ENCODE assay signal across 9 mouse cellular contexts in genomic region chr5:66385636-66386035, GRCm38 (mm10).
DNase-seq lines count a peak whose midpoint lies in the region; ATAC-seq and TF ChIP-seq lines count a peak whose summit lies in the region.
"Had no signal": no experiment of that assay in that cellular context is flagged by ENCODE, and none has a peak within 500 bp of the region (broad histone marks: within the 10 kb centered on the region; RNA-seq: fewer than 3 reads in every experiment).

No protein-coding gene starts in this region.

- no peak overlapping the region for H3K9ac ChIP-seq in forebrain, embryonic 14.5 days (ENCODE audit: low read length)
- H3K9ac ChIP-seq in midbrain, embryonic 14.5 days (replicated peaks; ENCODE audit: low read length), result no peak overlapping the region
- H3K9ac ChIP-seq: stomach, embryonic 15.5 days had no signal

- no peak for TF ChIP-seq POLR2A in thymus, adult 2 months (IDR thresholded peaks at IDR 0.05; ENCODE audit: control insufficient read depth, extremely low read depth, insufficient read depth, low read length, poor library complexity)

- no peaks in the 10 kb centered on the region for H3K36me3 ChIP-seq in forebrain, embryonic 14.5 days (ENCODE audit: control insufficient read depth, insufficient read depth, low read length)
- H3K36me3 ChIP-seq in forebrain, embryonic 10.5 days (replicated peaks), result no peaks in the 10 kb centered on the region
- H3K36me3 ChIP-seq in midbrain, embryonic 14.5 days (ENCODE audit: control insufficient read depth, insufficient read depth, low read length), result no peaks in the 10 kb centered on the region
- no peaks in the 10 kb centered on the region for H3K36me3 ChIP-seq in thymus, adult 2 months (ENCODE audit: control insufficient read depth, insufficient read depth, low read length)
- H3K36me3 ChIP-seq: stomach, embryonic 15.5 days had no signal

- no peak overlapping the region for H3K4me3 ChIP-seq in forebrain, embryonic 14.5 days (ENCODE audit: low read depth, low read length)
- H3K4me3 ChIP-seq in forebrain, embryonic 10.5 days, result no peak overlapping the region
- no peak overlapping the region for H3K4me3 ChIP-seq in midbrain, embryonic 14.5 days (replicated peaks; ENCODE audit: low read depth, low read length)
- H3K4me3 ChIP-seq in thymus, adult 2 months (ENCODE audit: control insufficient read depth, insufficient read depth, low read length), result no peak overlapping the region
- H3K4me3 ChIP-seq: stomach, embryonic 15.5 days had no signal

- peak; percentile 61 for DNase-seq in forebrain, embryonic 14.5 days (ENCODE audit: low spot score)
- DNase-seq in forebrain, embryonic 10.5 days (ENCODE audit: extremely low spot score, low spot score), result no peak
- peak; percentile 33 to 37 for DNase-seq in B cell, adult 2 months
- peak; percentile 35 for DNase-seq in cerebellum, adult 11-12 months
- DNase-seq in gastrocnemius, adult 8-10 months (ENCODE audit: low spot score in 2 of 2), result peak; percentile 64 to 69
- peak; percentile 66 to 82 for DNase-seq in kidney, postnatal 36 days
- DNase-seq in midbrain, embryonic 14.5 days, result peak; percentile 81
- DNase-seq in thymus, adult 2 months, result peak; percentile 52

- TF ChIP-seq CTCF in thymus, adult 2 months (IDR thresholded peaks at IDR 0.05; ENCODE audit: borderline replicate concordance, control insufficient read depth, extremely low read depth, insufficient read depth, low read length, poor library complexity), result peak; percentile 38; the same call in 1 of the 2 replicates

- no peaks in the 10 kb centered on the region for H3K9me3 ChIP-seq in forebrain, embryonic 14.5 days (replicated peaks; ENCODE audit: control insufficient read depth, low read length)
- H3K9me3 ChIP-seq in forebrain, embryonic 10.5 days, result no peaks in the 10 kb centered on the region
- H3K9me3 ChIP-seq in midbrain, embryonic 14.5 days (ENCODE audit: control insufficient read depth, low read length), result no peaks in the 10 kb centered on the region
- H3K9me3 ChIP-seq: stomach, embryonic 15.5 days had no signal

- 47% methylated on average over 3 of the region's 3 CpGs for WGBS in forebrain, embryonic 14.5 days
- 55% methylated on average over 3 of the region's 3 CpGs for WGBS in forebrain, embryonic 10.5 days
- WGBS in midbrain, embryonic 14.5 days, result 44% methylated on average over 3 of the region's 3 CpGs
- WGBS in thymus, adult 2 months, result 18% methylated on average over 3 of the region's 3 CpGs

- ATAC-seq in forebrain, embryonic 14.5 days, result no peak
- ATAC-seq in midbrain, embryonic 14.5 days (ENCODE audit: low FRiP score, low TSS enrichment), result 0 out of 2 replicates have a peak, but pooled peaks have one; percentile 38

- H3K4me1 ChIP-seq in forebrain, embryonic 14.5 days (ENCODE audit: control insufficient read depth, insufficient read depth, low read length), result peaks cover 3% of the 10 kb centered on the region; the same call in 1 of the 2 replicates
- no peaks in the 10 kb centered on the region for H3K4me1 ChIP-seq in forebrain, embryonic 10.5 days
- H3K4me1 ChIP-seq in midbrain, embryonic 14.5 days (ENCODE audit: control insufficient read depth, insufficient read depth, low read length), result peaks cover 8% of the 10 kb centered on the region; the same call in 1 of the 2 replicates
- 0 out of 2 replicates have a peak, but pooled peaks cover 3% of the 10 kb centered on the region for H3K4me1 ChIP-seq in thymus, adult 2 months (replicated peaks; ENCODE audit: control insufficient read depth, insufficient read depth, low read length)
- H3K4me1 ChIP-seq: stomach, embryonic 15.5 days had no signal

- no peak overlapping the region for H3K4me2 ChIP-seq in forebrain, embryonic 14.5 days (ENCODE audit: low read length)
- no peak overlapping the region for H3K4me2 ChIP-seq in midbrain, embryonic 14.5 days (ENCODE audit: low read length)
- H3K4me2 ChIP-seq: stomach, embryonic 15.5 days had no signal

- H3K27me3 ChIP-seq in forebrain, embryonic 14.5 days (replicated peaks; ENCODE audit: control insufficient read depth, insufficient read depth, low read length), result no peaks in the 10 kb centered on the region
- no peaks in the 10 kb centered on the region for H3K27me3 ChIP-seq in forebrain, embryonic 10.5 days (ENCODE audit: poor library complexity, severe bottlenecking)
- no peaks in the 10 kb centered on the region for H3K27me3 ChIP-seq in midbrain, embryonic 14.5 days (ENCODE audit: control insufficient read depth, insufficient read depth, low read length)
- no peaks in the 10 kb centered on the region for H3K27me3 ChIP-seq in thymus, adult 2 months (ENCODE audit: control insufficient read depth, insufficient read depth, low read length)
- H3K27me3 ChIP-seq: stomach, embryonic 15.5 days had no signal

- no peak overlapping the region for H3K27ac ChIP-seq in forebrain, embryonic 14.5 days (ENCODE audit: low read depth, low read length)
- H3K27ac ChIP-seq in forebrain, embryonic 10.5 days, result no peak overlapping the region
- H3K27ac ChIP-seq in midbrain, embryonic 14.5 days (replicated peaks; ENCODE audit: low read depth, low read length), result no peak overlapping the region
- H3K27ac ChIP-seq in thymus, adult 2 months (ENCODE audit: control insufficient read depth, insufficient read depth, low read length), result no peak overlapping the region
- H3K27ac ChIP-seq: stomach, embryonic 15.5 days had no signal
